Mouse (Mus musculus) liver, adult 2 months (tissue): ENCODE data around the gene Yif1b. TPM values are rescaled to one million over a fixed set of nuclear protein-coding genes. Genes with fewer than 3 reads are reported as not detected.
"Not testable (repeated sequence)": the region's sequence is repeated elsewhere in the genome, so short reads cannot be mapped to it uniquely, and the experiment has no call there.

Source experiments
- DNase-seq: peaks from one replicate; pipeline ENCODE4 v3.0.0-alpha.2; 2011; ENCODE audit warnings: low read depth, low spot score; ENCODE audit errors: extremely low read depth
- H3K27ac ChIP-seq: fragments of 200-500 bp; replicated peaks from 2 replicates; pipeline ENCODE4 v1.5.1; 2012; ENCODE audit warnings: low read depth, mild to moderate bottlenecking, control low read depth, inconsistent platforms, low read length; ENCODE audit not compliant: insufficient read depth
- H3K27me3 ChIP-seq: fragments of 200-500 bp; 2 replicates; pipeline ENCODE4 v1.6.1; 2012; ENCODE audit warnings: mild to moderate bottlenecking, moderate library complexity, low read length, inconsistent platforms; ENCODE audit not compliant: control insufficient read depth, insufficient read depth
- H3K36me3 ChIP-seq: fragments of 200-500 bp; 2 replicates; pipeline ENCODE4 v1.6.1; 2012; ENCODE audit warnings: low read length, inconsistent platforms; ENCODE audit not compliant: control insufficient read depth, insufficient read depth
- H3K4me1 ChIP-seq: fragments of 200-500 bp; 2 replicates; pipeline ENCODE4 v1.6.1; 2011; ENCODE audit warnings: low read length; ENCODE audit not compliant: control insufficient read depth, insufficient read depth
- H3K4me3 ChIP-seq: fragments of 200-500 bp; 2 replicates; pipeline ENCODE4 v1.5.1; 2011; ENCODE audit warnings: low read depth, mild to moderate bottlenecking, control low read depth, low read length, moderate library complexity; ENCODE audit not compliant: insufficient read depth
- H3K79me2 ChIP-seq: fragments of 200-500 bp; 2 replicates; pipeline ENCODE4 v1.6.1; 2012; ENCODE audit warnings: inconsistent platforms, mild to moderate bottlenecking, low read length, moderate library complexity; ENCODE audit not compliant: control insufficient read depth, insufficient read depth
- H3K9ac ChIP-seq: fragments of 200-500 bp; 2 replicates; pipeline ENCODE4 v1.6.1; 2012; ENCODE audit warnings: low read depth, mild to moderate bottlenecking, control low read depth, inconsistent platforms, low read length
- CTCF ChIP-seq: fragments of 200-500 bp; IDR thresholded peaks from 2 replicates; pipeline ENCODE4 v1.5.1; 2011; ENCODE audit warnings: low read depth, low read length, control low read depth
- POLR2A ChIP-seq: fragments of 200-500 bp; IDR thresholded peaks from 2 replicates; pipeline ENCODE4 v1.6.1; 2011; ENCODE audit warnings: low read length, control low read depth; ENCODE audit not compliant: insufficient read depth; ENCODE audit errors: extremely low read depth
- WGBS: fragments of 180-500 bp; shearing (Covaris S2); methylation state at CpG from one replicate; pipeline ENCODE4 v1.1.7; 2018; 5-methylcytosine and 5-hydroxymethylcytosine counted together
- polyA plus RNA-seq: library from polyadenylated mRNA; depleted of rRNA; stranded (reverse); fragments of >200 nt; gene quantifications from 2 replicates; pipeline ENCODE4 v1.2.3, GENCODE M21; 2012; rRNA removed
- total RNA-seq: library from RNA; depleted of rRNA; stranded (reverse); fragments of >200 nt; gene quantifications from 2 replicates; pipeline ENCODE4 v1.2.3, GENCODE M21; 2014; rRNA removed

Yif1b gene
- total RNA-seq (40.7 and 59.9 TPM in 2 replicates), polyA plus RNA-seq (132 and 143 TPM in 2 replicates)

DNA sequence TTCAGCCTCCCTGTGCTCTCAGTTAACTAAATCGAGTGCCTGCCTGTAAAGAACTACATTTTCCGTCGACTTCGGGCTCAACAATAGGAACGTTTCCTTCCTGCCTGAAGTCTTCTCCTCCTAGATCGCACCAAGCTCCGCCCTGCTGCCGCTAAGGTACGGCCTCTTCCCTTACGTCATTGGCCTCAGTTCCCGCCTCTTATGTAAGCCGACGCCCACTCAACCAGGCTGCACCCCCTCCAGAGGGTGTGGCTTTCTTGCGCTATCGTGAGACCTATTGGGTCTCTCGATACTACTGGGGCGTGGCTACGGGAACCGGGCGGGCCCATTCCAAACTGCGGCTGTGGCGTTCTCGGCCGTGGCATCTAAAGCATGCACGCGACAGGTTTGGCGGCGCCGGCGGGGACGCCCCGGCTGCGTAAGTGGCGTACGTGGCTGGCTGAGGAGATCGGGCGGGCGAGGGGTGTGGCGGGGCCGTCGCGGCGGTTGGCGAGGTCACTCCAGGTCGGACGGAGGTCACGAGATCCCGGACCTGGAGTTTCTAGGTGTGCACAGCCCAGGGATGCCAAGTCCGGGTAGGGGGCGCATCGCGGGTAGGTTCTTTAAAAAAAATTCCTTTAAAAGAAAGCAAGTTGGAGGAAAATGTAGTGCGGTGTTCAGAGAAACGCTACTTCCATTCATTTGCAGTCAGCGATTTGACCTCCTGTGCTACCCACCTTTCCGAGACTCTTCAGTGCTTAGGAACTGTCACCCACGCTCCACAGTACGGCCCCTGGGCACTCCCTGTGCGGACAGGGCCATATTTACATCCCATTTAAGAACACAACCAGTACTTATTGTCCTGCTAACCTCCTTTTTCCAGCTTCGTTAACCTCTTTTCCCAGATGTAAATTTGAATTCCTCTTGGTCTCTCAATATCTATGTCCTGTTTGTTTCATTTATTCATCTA, at the start of gene Yif1b:
Yif1b (plus strand) TSS at position 311 of the 949 bp plus-strand sequence.
- H3K36me3 ChIP-seq = no peaks in the 10 kb centered on the region
- H3K27ac ChIP-seq = peak within 1 kb of the TSS; percentile 67
- no peaks in the 10 kb centered on the region for H3K79me2 ChIP-seq
- TF ChIP-seq CTCF = 0 out of 2 replicates have a peak, but pooled peaks have one; percentile 7
- TF ChIP-seq POLR2A = 0 out of 2 replicates have a peak, but pooled peaks have one; percentile 6
- peak within 1 kb of the TSS; percentile 58 for H3K4me3 ChIP-seq
- DNase-seq = peak; percentile 97
- H3K27me3 ChIP-seq = no peaks in the 10 kb centered on the region
- H3K4me1 ChIP-seq = peaks cover 7% of the 10 kb centered on the region
- H3K9ac ChIP-seq = peak within 1 kb of the TSS; percentile 65
- under 1% methylated on average over 60 of the region's 60 CpGs for WGBS

DNA sequence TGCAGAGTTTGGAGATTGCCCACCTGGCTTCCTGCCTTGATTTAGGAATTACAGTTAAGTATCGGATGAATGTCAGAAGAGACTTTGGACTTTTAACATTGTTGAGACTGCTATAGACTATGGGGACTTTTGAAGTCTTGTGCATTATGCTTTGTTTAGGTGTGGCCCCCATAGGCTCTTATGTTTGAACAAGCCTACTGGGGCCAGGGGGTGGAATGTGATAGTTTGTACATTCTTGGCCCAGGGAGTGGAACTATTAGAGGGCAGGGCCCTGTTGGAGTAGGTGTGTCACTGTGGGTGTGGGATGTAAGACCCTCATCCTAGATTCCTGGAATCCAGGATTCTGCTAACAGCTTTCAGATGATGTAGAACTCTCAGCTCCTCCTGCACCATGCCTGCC, 43.9 kb upstream of the Yif1b start:
- WGBS = 81% methylated on average over 1 of the region's 1 CpGs
- H3K9ac ChIP-seq, H3K36me3 ChIP-seq, DNase-seq, H3K4me1 ChIP-seq, H3K27ac ChIP-seq, H3K4me3 ChIP-seq, H3K79me2 ChIP-seq, H3K27me3 ChIP-seq: not testable (repeated sequence)

GRCm38 (mm10) chr7:29202577-29202976, 35.6 kb upstream of the Yif1b start:
- Histone ChIP-seq H3K79me2 (no peaks in the 10 kb centered on the region), H3K36me3 (no peaks in the 10 kb centered on the region), H3K27ac (no peak overlapping the region), H3K27me3 (no peaks in the 10 kb centered on the region), H3K4me1 (no peaks in the 10 kb centered on the region), H3K4me3 (no peak overlapping the region), H3K9ac (no peak overlapping the region)
- no peak for TF ChIP-seq POLR2A
- no peak for TF ChIP-seq CTCF
- 85% methylated on average over 6 of the region's 6 CpGs for WGBS
- DNase-seq = no peak

DNA sequence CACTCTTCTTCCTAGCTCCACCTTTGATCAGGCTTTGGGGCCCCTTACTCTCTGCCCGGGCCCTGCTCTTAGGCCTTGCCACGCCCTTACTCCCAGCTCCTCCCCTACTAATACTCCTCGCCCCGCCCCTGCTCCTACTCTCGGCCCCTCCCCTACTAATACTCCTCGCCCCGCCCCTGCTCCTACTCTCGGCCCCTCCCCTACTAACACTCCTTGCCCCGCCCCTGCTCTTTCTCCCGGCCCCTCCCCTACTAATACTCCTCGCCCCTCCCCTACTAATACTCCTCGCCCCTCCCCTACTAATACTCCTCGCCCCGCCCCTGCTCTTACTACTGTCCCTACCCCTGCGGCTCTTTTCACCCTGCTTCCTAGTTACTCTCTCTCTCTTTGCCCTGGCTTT, 27.1 kb upstream of the Yif1b start:
- not testable (repeated sequence) for H3K79me2 ChIP-seq, DNase-seq
- 38% methylated on average over 13 of the region's 15 CpGs for WGBS

GRCm38 (mm10) chr7:29211415-29212198, 26.5 kb upstream of the Yif1b start:
- Histone ChIP-seq H3K9ac (0 out of 2 replicates have a peak overlapping the region, but pooled peaks have one; percentile 7), H3K79me2 (no peaks in the 10 kb centered on the region), H3K36me3 (no peaks in the 10 kb centered on the region), H3K27ac (peak overlapping the region; percentile 3), H3K4me1 (no peaks in the 10 kb centered on the region), H3K4me3 (peak overlapping the region; percentile 23), H3K27me3 (peaks cover 10% of the 10 kb centered on the region; the same call in 1 of the 2 replicates)
- WGBS = 9% methylated on average over 34 of the region's 34 CpGs
- TF ChIP-seq POLR2A = no peak
- TF ChIP-seq CTCF = no peak
- DNase-seq = peak; percentile 38

More for the DNA sequence above, 27.1 kb upstream of the Yif1b start:
- not testable (repeated sequence) for H3K9ac ChIP-seq, H3K4me1 ChIP-seq, H3K36me3 ChIP-seq, H3K27ac ChIP-seq
- Histone ChIP-seq H3K4me3 (peak overlapping the region; percentile 23; the same call in 1 of the 2 replicates), H3K27me3 (peaks cover 10% of the 10 kb centered on the region; the same call in 1 of the 2 replicates)
